Mouse (Mus musculus): ENCODE measurements around the gene Rsf1.

- TF ChIP-seq CHD2 (IDR thresholded peaks at IDR 0.05; ENCODE audit: low read length) = peak; percentile 94
- no peak for TF ChIP-seq CTCF (conservative IDR thresholded peaks at IDR 0.05 in 1 of 2, IDR thresholded peaks at IDR 0.05 in 1 of 2; ENCODE audit: low read depth in 2 of 2, low read length in 2 of 2)
Observed at GRCm38 (mm10) chr7:97696506-97697254, 117.0 kb downstream of the Rsf1 start, which contains the start of gene Clns1a.
